Mouse (Mus musculus) heart, adult 2 months (tissue): ENCODE data around the gene Gm6169.

Experiments
- CTCF ChIP-seq: fragments of 200-600 bp; IDR thresholded peaks from 2 replicates; pipeline ENCODE4 v1.8.1; 2022; ENCODE audit warnings: antibody characterized with exemption, mild to moderate bottlenecking, moderate library complexity
- EP300 ChIP-seq: fragments of 200-500 bp; IDR thresholded peaks from 2 replicates; pipeline ENCODE4 v1.6.1; 2011; ENCODE audit warnings: low read depth, low read length, control low read depth; ENCODE audit not compliant: insufficient read depth

DNA sequence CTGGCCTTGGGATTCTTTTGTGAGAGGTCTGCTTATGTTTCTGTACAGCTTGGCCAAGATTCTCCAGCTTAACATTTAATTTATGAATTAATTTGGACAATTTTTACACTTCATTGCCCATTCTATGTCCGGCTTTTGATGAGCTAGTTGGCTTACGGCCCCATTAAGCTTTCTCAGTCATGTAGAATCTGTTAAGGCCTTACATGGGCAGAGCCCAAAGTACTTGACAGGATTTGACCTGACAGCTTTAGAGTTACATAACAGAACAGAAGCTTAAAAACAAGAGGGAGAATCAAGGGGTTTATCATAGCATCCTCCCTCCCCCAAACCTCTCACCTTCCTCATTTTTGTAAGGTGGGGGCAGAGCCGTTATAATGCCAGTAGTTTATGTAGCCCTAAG lies 10.9 kb downstream of the Gm6169 start:
- TF ChIP-seq CTCF (no peak), EP300 (no peak)
